Mouse (Mus musculus) urinary bladder, adult 18-20 months (tissue): ENCODE data around the gene Rnf182.
A peak's percentile ranks its signal among the peaks of the same experiment; 100 is the strongest.

Experiments
- DNase-seq, 2 experiments: peaks; one replicate each; pipeline ENCODE4 v3.0.0; 2022; ENCODE audit warnings: low spot score in 2 of 2, mixed read lengths in 2 of 2

Gene Rnf182

GRCm38 (mm10) chr13:43612040-43612439 is 3.5 kb upstream of the Rnf182 start:
- no peak for DNase-seq

DNA sequence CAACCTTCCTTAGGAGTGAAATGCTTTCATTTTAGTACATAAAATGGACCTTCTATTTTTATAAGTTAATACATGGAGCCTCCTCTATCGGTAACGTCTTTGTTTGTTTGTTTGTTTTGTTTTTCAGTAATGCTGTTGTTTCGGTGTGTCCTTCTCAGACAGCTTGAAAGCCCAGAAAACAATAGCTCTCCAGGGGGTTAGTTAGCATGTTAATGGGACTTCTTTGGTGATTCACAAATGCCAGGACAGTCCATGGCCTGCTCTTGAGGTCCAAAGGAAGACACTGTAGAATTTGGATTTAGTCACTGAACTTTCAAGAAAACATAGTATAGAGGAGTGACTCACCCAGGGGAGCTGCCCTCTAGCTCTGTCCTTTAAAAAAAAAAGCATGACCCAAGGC is 843 bp upstream of the Rnf182 start:
- DNase-seq: no peak

DNA sequence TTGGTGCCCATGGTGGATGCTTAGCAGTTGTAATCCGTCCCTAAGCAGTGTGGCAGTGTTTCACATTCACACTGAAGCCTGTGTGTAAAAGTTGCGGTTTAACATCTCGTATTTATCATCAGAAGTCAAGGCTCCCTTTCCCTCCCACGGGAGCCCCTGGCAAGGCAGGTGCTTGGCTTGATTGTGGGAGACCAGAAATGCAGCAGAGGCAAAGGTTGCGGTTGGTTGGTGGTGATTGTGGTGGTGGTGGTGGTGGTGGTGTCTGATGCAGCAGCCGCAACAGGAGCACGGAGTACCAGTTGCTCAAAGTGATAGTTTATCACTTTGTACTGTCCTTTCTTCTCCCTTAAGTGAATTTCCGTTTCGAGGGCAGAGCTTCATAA is 325 bp upstream of the Rnf182 start:
- no peak for DNase-seq

GRCm38 (mm10) chr13:43616551-43616950 is 1.0 kb downstream of the Rnf182 start:
- DNase-seq: no peak

DNA sequence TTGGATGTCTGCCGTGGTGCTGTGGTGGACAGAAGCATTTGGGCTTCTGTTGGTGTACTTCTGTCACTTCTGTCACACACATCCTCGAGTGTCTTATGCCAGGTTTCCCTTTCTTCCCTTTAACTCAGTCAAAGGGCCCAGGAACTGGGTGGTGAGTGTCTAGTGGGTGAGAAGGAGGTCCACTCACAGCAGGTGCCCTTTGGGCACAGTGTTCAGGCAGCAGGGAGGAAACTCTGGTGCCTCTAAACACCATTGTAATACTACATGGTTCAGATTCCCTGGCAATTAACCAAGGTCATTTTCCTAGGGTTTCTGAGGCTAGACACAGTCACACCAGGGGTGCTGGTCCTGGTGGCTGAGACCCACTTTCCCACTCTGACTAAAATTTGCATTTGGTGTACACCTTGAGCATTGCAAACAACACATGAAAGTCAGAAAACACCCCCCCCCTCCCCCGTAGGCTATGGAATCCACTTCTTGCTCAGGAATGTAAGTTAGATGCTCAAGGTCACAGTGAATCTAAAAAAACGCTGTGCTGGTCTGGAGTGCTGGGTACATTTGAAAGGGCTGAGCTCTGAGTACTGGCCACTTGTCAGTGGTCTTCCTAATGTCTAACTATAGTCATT is 4.2 kb downstream of the Rnf182 start:
- no peak for DNase-seq

GRCm38 (mm10) chr13:43627922-43628321 is 12.4 kb downstream of the Rnf182 start:
- no peak for DNase-seq

DNA sequence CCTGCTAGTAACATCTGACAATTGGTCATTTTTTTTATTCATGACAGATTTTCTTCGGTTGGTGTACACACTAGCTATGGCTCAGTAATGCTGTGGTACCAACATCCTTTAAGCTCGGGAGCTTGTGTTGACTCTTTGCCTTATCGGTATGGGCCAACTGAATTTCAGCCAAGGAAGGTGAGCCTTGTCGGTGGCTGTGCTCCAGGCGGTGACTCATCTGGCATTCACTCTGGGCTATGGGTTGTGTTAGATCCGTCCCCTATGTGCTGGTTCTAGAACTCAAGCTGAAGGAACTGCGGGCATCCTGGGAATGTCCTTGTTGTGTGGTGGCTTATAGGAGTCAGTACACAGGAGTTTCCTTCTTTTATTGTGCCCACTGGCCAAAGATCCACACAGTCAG is 14.3 kb downstream of the Rnf182 start:
- peak; percentile 10 to 26 for DNase-seq

DNA sequence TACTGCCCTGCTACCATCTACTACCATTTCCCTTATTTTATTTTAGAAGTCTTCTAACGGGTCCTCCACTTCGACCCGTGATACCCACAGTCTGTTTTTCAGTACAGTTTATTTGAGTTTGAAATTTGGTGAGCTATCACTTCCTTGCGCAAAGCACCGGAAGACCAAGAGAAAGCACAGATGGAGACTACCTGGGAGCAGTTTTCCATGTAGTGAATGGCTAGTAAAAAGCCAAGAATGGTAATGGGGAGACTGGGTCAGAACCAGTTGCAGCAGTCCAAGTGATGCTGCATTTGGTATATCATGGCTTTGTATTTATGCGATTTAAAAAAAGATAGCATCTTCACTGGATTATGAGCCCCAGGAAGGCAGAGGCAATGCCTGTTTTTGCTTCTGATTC is 15.8 kb downstream of the Rnf182 start:
- no peak for DNase-seq

- no peak for DNase-seq
These were observed 17.5 kb downstream of the Rnf182 start for GRCm38 (mm10) chr13:43633024-43633423.

DNA sequence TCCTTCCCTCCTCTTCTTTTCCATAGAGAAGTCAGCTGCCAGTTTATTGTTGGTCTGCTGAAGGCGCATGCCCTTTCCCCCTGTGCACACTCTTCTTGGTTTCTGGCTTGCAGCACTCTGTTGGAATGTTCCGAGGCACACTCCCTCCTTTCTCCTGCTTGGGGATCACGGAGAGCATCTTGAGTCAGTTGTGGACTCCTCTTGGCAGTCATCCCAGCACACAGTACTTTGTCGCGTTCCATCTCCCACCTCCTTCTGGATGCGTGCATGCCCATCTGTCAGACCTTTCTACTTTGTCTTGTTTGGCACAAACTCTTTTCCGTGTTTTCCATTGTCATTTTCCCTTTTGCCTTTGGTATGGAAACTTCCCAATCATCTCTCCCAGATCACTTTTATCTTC is 22.2 kb downstream of the Rnf182 start:
- DNase-seq: no peak

DNA sequence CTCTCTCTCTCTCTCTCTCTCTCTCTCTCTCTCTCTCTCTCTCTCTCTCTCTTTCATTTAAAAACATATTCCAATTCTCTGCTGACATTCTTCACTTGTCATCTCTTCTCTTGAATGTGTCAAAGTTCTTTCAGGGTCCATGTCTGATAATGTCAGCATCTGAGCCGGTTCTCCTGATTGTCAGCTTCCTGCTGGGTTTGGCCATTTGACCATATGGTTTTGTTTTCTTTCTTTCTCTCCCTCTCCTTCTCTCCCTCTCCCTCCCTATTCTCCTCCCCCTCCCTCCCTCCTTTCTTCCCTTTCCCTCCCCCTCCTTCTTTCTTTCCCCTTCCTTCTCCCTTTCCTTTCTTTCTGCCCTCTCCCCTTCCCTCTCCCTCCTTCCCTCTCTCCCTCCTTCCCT is 29.5 kb downstream of the Rnf182 start:
- DNase-seq: no peak

- no peak for DNase-seq
These were observed 33.0 kb downstream of the Rnf182 start for GRCm38 (mm10) chr13:43648556-43648955.

- no peak for DNase-seq
These were observed 35.8 kb downstream of the Rnf182 start for GRCm38 (mm10) chr13:43651277-43651676.

DNA sequence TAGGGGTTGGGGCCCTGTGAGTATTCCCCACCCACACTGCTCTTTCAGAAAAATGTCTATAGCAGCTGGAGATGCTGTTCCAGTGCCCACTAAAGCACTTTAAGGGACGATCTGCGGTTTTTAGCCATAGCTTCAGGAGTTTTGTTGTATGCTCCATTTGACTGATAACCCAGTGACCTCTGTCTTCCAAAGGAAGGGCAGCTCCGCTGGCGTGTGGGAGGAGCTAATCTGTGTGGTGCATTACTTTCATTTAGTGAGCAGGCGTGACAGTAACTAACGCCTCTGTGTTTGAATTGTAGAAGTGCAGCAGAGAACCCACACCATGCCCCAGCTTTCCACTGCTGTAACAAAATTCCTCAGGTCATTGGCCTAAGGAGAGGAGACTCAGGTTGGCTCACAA is 38.6 kb downstream of the Rnf182 start:
- DNase-seq: no peak

DNA sequence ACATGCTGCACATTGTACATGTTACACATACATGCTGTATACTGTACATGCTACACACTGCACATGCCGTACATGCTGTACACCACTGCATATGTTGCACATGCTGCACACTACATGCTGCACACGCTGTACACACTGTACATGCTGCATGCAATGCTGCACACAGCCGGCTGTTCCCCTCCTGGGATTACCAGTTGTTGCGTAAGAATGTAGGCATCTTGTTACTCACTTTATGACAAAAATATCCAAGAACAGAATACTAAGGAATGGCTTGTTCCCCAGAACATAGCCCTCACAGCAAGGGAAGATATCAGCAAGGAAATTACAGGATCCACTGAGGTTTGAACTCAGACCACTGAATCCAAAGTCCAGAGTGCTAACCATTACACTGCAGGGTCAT is 47.7 kb downstream of the Rnf182 start:
- no peak for DNase-seq

GRCm38 (mm10) chr13:43666130-43666529 is 50.6 kb downstream of the Rnf182 start:
- DNase-seq: no peak

GRCm38 (mm10) chr13:43666920-43667319 is 51.4 kb downstream of the Rnf182 start:
- DNase-seq: no peak

- no peak for DNase-seq
These were observed 61.8 kb downstream of the Rnf182 start for GRCm38 (mm10) chr13:43677159-43677882.

GRCm38 (mm10) chr13:43677883-43678244 is 62.4 kb downstream of the Rnf182 start:
- DNase-seq: no peak

DNA sequence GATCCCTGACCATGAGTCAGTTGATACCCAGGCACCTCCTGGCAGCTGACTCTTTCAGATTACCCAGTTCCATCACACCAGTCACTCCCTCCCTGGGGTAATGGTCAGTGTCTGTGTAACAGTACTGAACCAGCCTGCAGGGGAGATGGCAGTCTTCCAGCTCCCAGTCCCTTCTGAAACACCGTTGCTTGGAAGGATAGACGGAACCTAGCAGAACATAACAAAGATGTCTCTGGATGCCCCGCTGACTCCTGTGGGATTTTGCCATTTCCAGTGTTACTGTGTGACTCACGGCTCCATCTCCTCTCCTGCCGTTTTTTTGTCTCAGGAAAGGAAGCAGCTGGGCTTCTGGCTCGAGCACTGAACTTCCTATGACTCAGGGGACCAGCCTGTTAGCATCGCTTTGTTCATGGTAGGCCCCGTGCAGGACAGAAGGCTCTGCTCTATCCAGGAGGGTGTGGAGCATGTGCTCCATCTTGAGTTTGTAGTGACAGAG is 69.0 kb downstream of the Rnf182 start:
- peak in 1 of 2 experiments; percentile 56 for DNase-seq

GRCm38 (mm10) chr13:43688065-43688464 is 72.6 kb downstream of the Rnf182 start:
- DNase-seq: no peak

- no peak for DNase-seq
These were observed 76.2 kb downstream of the Rnf182 start for GRCm38 (mm10) chr13:43691755-43692154.

- no peak for DNase-seq
These were observed 80.0 kb downstream of the Rnf182 start for GRCm38 (mm10) chr13:43695521-43695920.

DNA sequence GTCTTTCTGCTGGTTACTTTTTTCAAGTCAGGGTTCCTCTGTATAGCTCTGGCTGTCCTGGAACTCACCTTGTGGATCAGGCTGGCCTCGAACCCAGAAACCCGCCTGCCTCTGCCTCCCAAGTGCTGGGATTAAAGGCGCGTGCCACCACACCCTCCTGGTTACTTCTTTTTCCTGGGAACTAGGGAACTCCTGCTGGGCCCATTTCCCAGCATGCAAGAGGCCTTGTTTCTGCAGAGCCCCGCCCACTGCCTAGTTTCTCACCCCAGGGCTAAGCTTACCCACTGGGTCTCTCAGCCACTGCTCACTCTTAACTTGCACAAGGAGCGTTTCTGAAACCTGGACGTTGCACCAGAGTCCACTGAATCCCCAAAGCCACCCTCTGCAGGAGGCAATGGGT is 80.5 kb downstream of the Rnf182 start:
- DNase-seq: no peak
